Mouse (Mus musculus): ENCODE measurements around the gene Rgs16.

DNA sequence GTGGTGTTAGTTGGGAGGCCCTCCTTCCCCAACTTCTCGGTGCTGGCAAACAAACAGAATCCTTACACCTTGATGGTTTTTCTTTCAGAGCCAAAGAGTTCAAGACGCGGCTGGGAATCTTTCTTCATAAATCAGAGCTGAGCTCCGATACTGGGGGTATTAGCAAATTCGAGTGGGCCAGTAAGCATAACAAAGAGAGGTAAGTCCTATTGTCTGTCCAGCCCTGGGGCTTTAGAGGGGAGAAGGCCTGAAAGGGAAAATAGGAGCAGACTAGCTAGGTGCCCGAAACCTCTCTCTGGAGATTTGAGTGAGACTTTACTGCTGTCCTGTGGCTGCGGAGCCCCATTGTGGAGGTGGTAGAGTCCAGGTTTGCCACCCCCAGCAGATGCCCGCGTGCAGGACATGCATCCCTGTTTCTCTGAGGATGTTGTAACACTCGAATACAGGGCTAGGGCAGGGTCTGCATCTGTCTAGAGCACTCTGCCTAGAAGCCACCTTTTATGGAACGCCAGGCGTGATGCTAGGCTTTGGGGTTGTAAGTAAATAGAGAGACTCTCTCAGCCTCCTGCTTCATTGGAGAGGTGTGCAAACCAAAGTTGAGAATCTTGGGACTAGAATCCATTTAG, 739 bp downstream of the Rgs16 start:
- TF ChIP-seq ELF1 (IDR thresholded peaks at IDR 0.05; ENCODE audit: low read depth, low read length) (no peak), MAX (IDR thresholded peaks at IDR 0.05; ENCODE audit: low read length) (no peak), MAZ (IDR thresholded peaks at IDR 0.05; ENCODE audit: low read depth, low read length) (no peak), ZC3H11A (IDR thresholded peaks at IDR 0.05; ENCODE audit: low read depth, low read length) (no peak), CTCF (IDR thresholded peaks at IDR 0.05 in 2 of 3, conservative IDR thresholded peaks at IDR 0.05 in 1 of 3; ENCODE audit: control insufficient read depth in 1 of 3, insufficient read depth in 1 of 3, low read depth in 2 of 3, low read length in 3 of 3, poor library complexity in 1 of 3, severe bottlenecking in 1 of 3) (no peak), POLR2A (IDR thresholded peaks at IDR 0.05; ENCODE audit: control insufficient read depth in 1 of 2, insufficient read depth in 1 of 2, low read depth in 1 of 2, low read length in 2 of 2, poor library complexity in 1 of 2) (no peak), TBP (IDR thresholded peaks at IDR 0.05; ENCODE audit: low read depth, low read length) (no peak), ZNF384 (IDR thresholded peaks at IDR 0.05; ENCODE audit: low read depth, low read length) (no peak), ETS1 (IDR thresholded peaks at IDR 0.05; ENCODE audit: low read depth, low read length) (no peak), EP300 (IDR thresholded peaks at IDR 0.05; ENCODE audit: low read depth in 1 of 2, low read length in 2 of 2) (no peak), TCF12 (IDR thresholded peaks at IDR 0.05; ENCODE audit: low read depth, low read length) (no peak), USF1 (IDR thresholded peaks at IDR 0.05; ENCODE audit: low read depth, low read length) (no peak)
